Mouse (Mus musculus): Measurements from ENCODE around the gene Mfap1a.

DNA sequence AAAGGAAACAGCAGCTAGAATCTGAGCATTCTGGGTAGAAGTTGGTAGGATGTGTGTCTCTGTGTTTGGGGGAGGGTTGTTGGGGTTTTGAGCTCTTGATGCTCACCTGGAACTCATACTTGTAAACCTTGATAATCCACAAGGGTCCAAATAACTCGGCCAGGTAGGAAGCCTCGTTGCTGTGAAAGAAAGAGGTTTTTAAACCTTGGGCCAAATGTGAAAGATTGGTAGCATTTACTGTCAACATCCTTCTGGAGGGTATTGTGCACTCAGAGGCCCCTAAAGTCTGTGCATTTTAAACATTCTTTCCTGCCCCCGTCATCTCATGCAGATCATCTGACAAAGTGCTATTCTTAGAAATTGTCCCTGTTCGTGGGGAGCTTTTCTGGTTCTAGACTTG, 53.5 kb downstream of the Mfap1a start, which contains the start of gene Hypk:
- TF ChIP-seq CTCF (conservative IDR thresholded peaks at IDR 0.05; ENCODE audit: low read length): no peak
- TF ChIP-seq NANOG (IDR thresholded peaks at IDR 0.05; ENCODE audit: borderline replicate concordance, low read length): no peak
- TF ChIP-seq POU5F1 (IDR thresholded peaks at IDR 0.05; ENCODE audit: borderline replicate concordance, low read length): no peak

Measured in E14TG2a.4 (cell line).